Mouse (Mus musculus) testis, adult 2 months (tissue): ENCODE measurements around the gene Snrpf. TPM values are rescaled to one million over a fixed set of nuclear protein-coding genes. Genes with fewer than 3 reads are reported as not detected.

ENCODE experiments used
- H3K27ac ChIP-seq: fragments of 200-500 bp; 2 replicates; pipeline ENCODE4 v1.5.1; 2012; ENCODE audit warnings: low read depth, low read length; ENCODE audit not compliant: control insufficient read depth, insufficient read depth
- H3K27me3 ChIP-seq: fragments of 200-500 bp; 2 replicates; pipeline ENCODE4 v1.6.1; 2012; ENCODE audit warnings: mild to moderate bottlenecking, low read length, moderate library complexity; ENCODE audit not compliant: control insufficient read depth, insufficient read depth
- H3K36me3 ChIP-seq: fragments of 200-500 bp; 2 replicates; pipeline ENCODE4 v1.6.1; 2012; ENCODE audit warnings: mild to moderate bottlenecking, low read length; ENCODE audit not compliant: control insufficient read depth, insufficient read depth
- H3K4me1 ChIP-seq: fragments of 200-500 bp; 2 replicates; pipeline ENCODE4 v1.6.1; 2012; ENCODE audit warnings: low read length; ENCODE audit not compliant: control insufficient read depth, insufficient read depth
- H3K4me3 ChIP-seq: fragments of 200-500 bp; 2 replicates; pipeline ENCODE4 v1.5.1; 2012; ENCODE audit warnings: low read depth, mild to moderate bottlenecking, low read length, moderate library complexity, mixed read lengths; ENCODE audit not compliant: control insufficient read depth
- CTCF ChIP-seq: fragments of 200-500 bp; IDR thresholded peaks from 2 replicates; pipeline ENCODE4 v1.5.1; 2012; ENCODE audit warnings: low read depth, mild to moderate bottlenecking, inconsistent platforms, low read length, moderate library complexity; ENCODE audit not compliant: control insufficient read depth, insufficient read depth, insufficient replicate concordance
- POLR2A ChIP-seq: fragments of 200-500 bp; IDR thresholded peaks from 2 replicates; pipeline ENCODE4 v1.6.1; 2012; ENCODE audit warnings: low read depth, mild to moderate bottlenecking, inconsistent platforms, low read length, moderate library complexity; ENCODE audit not compliant: control insufficient read depth
- polyA plus RNA-seq: library from polyadenylated mRNA; depleted of rRNA; stranded (reverse); fragments of >200 nt; gene quantifications from 2 replicates; pipeline ENCODE4 v1.2.3, GENCODE M21; 2012; rRNA removed

Snrpf gene
- polyA plus RNA-seq, 1 experiment, result 67.0 TPM

DNA sequence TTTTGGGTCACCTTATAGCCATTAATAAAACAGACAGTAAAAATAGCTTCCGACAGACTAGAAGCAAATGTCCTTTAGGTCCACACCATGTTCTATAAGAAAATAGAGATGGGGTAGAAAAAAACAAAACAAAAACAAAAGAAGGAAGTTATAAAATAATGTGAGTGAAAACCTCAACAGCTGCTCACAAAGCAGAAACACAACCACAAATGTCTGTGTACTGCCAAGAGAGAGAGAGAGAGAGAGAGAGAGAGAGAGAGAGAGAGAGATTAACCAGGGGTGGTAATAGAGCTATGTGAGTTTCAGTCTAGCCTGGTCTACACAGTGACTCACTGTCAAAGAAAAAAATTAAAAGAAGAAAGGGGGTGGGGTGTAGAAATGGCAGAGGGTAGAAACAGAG is 47.9 kb downstream of the Snrpf start:
- no peak overlapping the region for H3K4me3 ChIP-seq
- peaks cover 9% of the 10 kb centered on the region for H3K4me1 ChIP-seq
- no peak overlapping the region for H3K27ac ChIP-seq
- H3K27me3 ChIP-seq, result no peaks in the 10 kb centered on the region
- H3K36me3 ChIP-seq, result no peaks in the 10 kb centered on the region
- TF ChIP-seq POLR2A (no peak), CTCF (no peak)

DNA sequence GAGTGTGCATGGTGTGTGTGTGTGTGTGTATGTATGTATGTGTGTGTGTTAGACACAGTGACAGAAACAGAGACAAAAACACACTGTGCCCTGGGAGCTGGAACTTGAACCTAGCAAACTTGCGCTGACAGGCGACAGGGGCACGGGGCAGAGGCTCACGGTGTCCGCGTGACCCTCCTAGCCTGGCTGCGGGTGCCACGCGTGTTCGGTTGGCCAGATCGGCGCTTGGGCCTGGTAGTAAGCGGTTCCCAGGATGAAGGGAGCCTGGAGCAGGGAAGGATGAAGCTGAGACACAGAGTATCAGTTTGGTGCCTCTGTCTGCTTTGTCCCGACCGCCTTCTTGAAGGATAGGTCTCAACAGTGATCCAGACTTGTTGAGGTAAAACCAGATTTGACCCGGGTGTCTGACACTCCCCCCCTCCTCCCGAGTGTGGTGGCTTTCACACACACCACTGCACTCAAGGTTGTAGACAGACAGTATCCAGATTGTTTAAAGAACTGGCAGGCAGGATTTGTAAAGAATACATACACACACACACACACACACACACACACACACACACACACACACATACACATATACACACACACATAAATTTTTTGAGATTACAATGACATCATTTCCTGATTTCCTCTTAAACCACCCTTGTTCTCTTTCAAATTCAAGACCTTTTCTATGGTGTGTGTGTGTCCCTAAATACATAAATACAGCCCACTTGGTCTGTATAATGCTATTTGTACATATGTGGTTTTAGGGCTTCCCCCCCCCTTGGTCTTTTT is 48.9 kb downstream of the Snrpf start, which contains the start of gene Ccdc38:
TSS of gene Ccdc38 (plus strand) at position 202 of the 780 bp plus-strand sequence.
- Histone ChIP-seq H3K4me3 (peak within 1 kb of the TSS; percentile 85), H3K27me3 (no peaks in the 10 kb centered on the region), H3K4me1 (peaks cover 9% of the 10 kb centered on the region), H3K27ac (peak within 1 kb of the TSS; percentile 72), H3K36me3 (no peaks in the 10 kb centered on the region)
- TF ChIP-seq POLR2A (peak; percentile 77), CTCF (no peak)

DNA sequence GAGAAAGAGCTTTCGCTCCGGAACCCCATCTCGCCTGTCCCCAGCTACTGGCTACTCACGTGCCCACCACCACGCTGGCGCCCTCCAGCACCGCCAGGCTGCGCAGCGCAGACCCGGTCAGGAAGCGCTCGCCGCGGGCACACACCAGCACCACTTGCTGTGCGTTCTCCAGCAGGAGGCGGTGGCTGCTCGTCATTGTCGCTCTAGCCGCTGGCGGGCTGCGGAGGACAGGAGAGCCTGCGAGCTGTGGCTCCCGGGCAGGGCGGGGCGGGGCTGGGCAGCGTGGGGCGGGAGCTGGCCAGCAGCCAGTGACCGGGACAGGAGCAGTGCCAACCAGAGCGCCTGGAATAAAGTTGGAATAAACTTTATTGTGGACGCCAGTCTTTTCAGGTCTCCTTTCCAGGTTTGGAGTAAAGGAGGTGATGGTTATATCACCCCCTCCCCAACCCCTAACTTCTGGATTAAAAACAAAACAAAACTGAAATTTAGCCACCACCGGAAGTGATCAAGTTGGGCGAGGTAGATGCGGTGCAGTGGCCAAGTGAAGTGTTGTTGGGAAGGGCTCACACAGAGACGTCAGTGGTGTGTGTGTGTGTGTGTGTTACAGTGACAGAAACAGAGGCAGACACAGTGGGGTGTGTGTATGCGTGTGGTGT is 49.6 kb downstream of the Snrpf start, which contains the start of gene Amdhd1:
TSS of gene Amdhd1 (minus strand) at position 259 of the 656 bp plus-strand sequence.
- Histone ChIP-seq H3K27ac (peak within 1 kb of the TSS; percentile 72), H3K4me3 (peak within 1 kb of the TSS; percentile 85), H3K36me3 (no peaks in the 10 kb centered on the region), H3K27me3 (no peaks in the 10 kb centered on the region), H3K4me1 (peaks cover 9% of the 10 kb centered on the region)
- no peak for TF ChIP-seq POLR2A
- peak; percentile 37; the same call in 1 of the 2 replicates for TF ChIP-seq CTCF

DNA sequence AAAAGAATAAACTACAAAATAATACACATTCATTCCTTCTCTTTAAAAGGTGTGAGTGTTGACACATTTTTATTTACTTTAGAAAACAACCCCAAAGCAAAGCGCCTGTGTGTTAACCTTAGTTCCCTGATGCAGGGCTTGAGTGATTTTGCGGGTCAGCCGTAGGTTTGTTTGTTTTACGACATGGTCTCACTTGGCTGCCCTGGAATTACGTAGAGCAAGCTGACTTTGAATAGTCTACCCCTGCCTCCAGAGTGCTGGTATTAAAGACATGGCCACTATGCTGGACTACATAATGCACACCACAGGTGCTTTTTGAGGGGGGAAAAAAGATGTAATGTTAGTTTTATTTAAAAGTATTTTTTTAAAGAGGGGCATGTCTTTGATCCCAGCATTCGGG is 50.7 kb downstream of the Snrpf start:
- Histone ChIP-seq H3K36me3 (no peaks in the 10 kb centered on the region), H3K27me3 (no peaks in the 10 kb centered on the region), H3K27ac (no peak overlapping the region), H3K4me3 (no peak overlapping the region), H3K4me1 (peaks cover 9% of the 10 kb centered on the region)
- TF ChIP-seq POLR2A (no peak), CTCF (no peak)

DNA sequence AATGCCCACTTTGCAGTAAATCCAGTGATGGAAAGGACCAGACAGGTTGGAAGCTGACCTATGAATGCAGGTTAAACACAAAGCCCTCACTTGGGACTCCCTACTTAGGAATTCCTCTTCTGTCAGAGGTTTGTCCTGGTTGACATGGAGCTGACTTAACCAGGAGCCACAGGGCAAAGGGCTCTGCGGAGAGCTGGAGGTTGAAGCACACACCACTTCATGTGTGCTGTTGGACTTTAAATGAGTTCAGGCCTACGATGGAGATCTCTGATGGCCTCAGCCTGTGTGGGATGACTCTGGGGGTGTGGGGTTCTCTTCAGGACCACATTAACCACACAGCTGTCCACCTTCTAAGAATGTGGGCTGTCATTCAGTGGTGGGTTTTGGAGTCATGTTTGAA is 51.2 kb downstream of the Snrpf start:
- Histone ChIP-seq H3K4me1 (peaks cover 9% of the 10 kb centered on the region), H3K27ac (no peak overlapping the region), H3K27me3 (no peaks in the 10 kb centered on the region), H3K36me3 (no peaks in the 10 kb centered on the region), H3K4me3 (no peak overlapping the region)
- no peak for TF ChIP-seq POLR2A
- no peak for TF ChIP-seq CTCF

Other genes starting within 250 kb of the Snrpf start
- 15.6 and 16.8 TPM in 2 replicates for gene Lta4h, start 136.3 kb downstream of the Snrpf start, polyA plus RNA-seq
- gene Hal, start 100.9 kb downstream of the Snrpf start, polyA plus RNA-seq, result 1.3 and 1.6 TPM in 2 replicates
- gene Amdhd1, start 49.7 kb downstream of the Snrpf start, polyA plus RNA-seq, result 0.07 TPM in 1 of 2 replicates, not detected in the other
- gene Ccdc38, start 49.1 kb downstream of the Snrpf start, polyA plus RNA-seq, result 125 and 137 TPM in 2 replicates
- gene Ntn4, start 51.0 kb upstream of the Snrpf start, polyA plus RNA-seq, result 2.7 and 3.2 TPM in 2 replicates
- gene Usp44, start 241.8 kb upstream of the Snrpf start, polyA plus RNA-seq, result 121 and 122 TPM in 2 replicates